Mouse (Mus musculus): ENCODE measurements around the gene Tsc2.

GRCm38 (mm10) chr17:24586532-24586931 is 45.9 kb downstream of the Tsc2 start:
- no peak for TF ChIP-seq CTCF (IDR thresholded peaks at IDR 0.05; ENCODE audit: insufficient read depth, low read length)
- no peak for TF ChIP-seq POLR2A (IDR thresholded peaks at IDR 0.05; ENCODE audit: borderline replicate concordance, extremely low read depth, low read depth, low read length)

Measured in lung, adult 2 months (tissue).